Mouse (Mus musculus): ENCODE measurements at regions not wholly inside any gene's neighbourhood (a gene's known extent, or its start where the extent isn't known, plus 50 kb on each side); places are given as distances from the start of the nearest gene placed in this dataset.

- TF ChIP-seq EP300 (optimal IDR thresholded peaks at IDR 0.05) (no peak), CTCF (IDR thresholded peaks at IDR 0.05; ENCODE audit: low read depth) (no peak)
These were observed 83.1 kb upstream of the Azi2 start for GRCm38 (mm10) chr9:117957195-117957594.

Measured in stomach, postnatal 0 days (tissue).